Mouse (Mus musculus) 416B (cell line): Measurements from ENCODE around the gene Olfr61.
"Not testable (repeated sequence)": the region's sequence is repeated elsewhere in the genome, so short reads cannot be mapped to it uniquely, and the experiment has no call there.

Experiments used
- DNase-seq: peaks from one replicate; pipeline ENCODE4 v3.0.0; 2011; ENCODE audit warnings: low read depth

The Olfr61 gene

GRCm38 (mm10) chr7:140628670-140629069, at the start of gene Olfr61:
TSS of gene Olfr61 (plus strand) at chr7:140628970.
- DNase-seq: not testable (repeated sequence)

GRCm38 (mm10) chr7:140600969-140601368, 27.8 kb upstream of the Olfr61 start, which contains the start of gene Olfr46:
TSS of gene Olfr46 (plus strand) at chr7:140601269.
- not testable (repeated sequence) for DNase-seq

DNA sequence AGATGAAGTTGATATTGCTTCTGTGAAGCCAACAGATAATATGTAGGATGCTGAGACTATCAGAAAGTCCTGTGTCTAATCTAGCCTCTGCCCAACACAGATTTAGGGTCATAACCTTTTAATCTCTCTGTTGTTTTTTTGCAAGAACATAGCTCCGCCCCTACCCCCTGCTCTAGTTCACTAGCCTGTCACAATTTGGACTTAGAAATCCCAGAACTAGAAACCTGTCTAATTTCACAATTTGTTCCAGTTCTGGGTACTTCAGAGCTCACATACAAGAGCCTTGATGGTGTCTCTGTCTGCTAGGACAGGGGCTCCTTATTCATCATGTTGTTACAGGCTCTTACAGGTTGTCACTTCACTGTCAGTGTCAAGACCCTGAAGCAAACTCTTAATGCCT, 1.8 kb downstream of the Olfr61 start:
- DNase-seq: no peak

- DNase-seq: no peak
Measured at GRCm38 (mm10) chr7:140646152-140646551, 17.4 kb downstream of the Olfr61 start, which contains the start of gene Olfr53. TSS of gene Olfr53 (plus strand) at chr7:140646452.

DNA sequence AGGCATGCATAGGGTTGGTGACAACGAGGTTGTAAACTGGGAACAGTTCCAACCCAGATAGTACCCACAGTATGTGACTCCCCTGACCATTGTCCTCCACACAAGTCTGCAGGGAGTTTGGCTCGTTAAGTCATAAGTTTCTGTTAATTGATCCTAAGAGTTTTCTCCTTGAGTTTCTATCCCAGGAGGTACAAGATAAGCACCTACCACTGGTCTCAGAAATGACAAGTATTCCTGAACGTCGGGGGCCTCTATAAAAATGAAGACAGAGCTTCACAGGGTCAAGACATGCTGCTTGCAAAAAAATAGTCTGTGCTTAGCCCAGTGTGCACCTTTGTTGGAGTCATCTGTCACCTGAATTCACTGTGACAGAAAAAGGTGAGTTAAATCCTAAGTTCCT, 30.9 kb downstream of the Olfr61 start, which contains the start of gene Olfr539:
TSS of gene Olfr539 (plus strand) at position 301 of the 400 bp plus-strand sequence.
- DNase-seq: no peak

DNA sequence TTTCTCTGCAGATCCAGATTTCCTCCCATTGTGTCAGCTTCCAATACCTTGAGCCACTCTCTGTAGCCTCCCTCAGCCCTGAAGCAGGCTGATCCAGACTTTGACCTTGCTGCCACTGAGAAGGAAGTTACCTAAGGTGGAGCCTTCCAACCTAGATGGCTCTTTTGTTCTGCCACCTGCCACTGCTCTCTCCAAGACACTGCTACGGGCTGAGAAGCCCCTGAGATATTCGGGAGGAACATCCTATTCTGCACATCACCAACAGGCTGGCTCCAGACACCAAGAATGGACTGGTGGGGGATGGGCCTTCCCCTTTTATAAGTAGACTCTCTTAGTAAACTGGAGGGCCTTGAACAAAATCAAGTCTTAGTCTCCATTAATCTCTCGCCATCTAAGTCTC, 41.9 kb downstream of the Olfr61 start:
- not testable (repeated sequence) for DNase-seq

DNA sequence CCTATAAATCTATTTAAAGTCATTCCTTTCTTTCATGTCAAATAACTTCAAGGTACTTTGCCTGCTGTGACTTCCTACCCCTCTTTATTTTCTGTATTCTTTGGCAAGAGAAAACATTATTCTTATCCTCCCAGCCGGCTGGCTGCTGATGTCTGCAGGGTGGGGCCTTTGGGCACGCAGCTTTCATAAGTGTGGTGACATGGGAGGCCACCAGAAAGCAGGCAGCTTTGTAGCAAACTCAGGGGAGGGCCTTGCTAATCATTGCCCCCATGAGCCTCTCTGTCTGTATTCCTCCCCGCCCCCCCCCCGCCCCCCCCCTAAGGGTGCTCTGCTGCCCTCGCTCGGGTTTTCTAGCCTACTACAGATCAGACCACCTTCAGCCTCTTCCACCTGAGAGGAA, 47.1 kb downstream of the Olfr61 start:
- DNase-seq: no peak

GRCm38 (mm10) chr7:140679591-140679990, 50.8 kb downstream of the Olfr61 start:
- DNase-seq: not testable (repeated sequence)

DNA sequence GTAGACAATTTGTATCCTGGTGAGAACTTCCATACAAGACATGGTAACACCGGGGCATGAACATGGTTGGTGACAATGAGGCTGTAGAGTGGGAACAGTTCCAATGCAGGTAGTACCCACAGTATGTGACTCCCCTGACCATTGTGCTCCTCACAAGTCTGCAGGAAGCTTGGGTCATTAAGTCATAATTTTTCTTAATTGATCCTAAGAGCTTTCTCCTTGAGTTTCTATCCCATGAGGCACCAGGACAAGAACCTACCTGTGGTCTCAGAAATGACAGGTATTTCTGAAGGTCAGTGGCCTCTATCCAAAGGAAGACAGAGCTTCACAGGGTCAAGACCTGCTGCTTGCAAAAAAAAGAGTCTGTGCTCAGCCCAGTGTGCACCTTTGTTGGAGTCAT, 52.9 kb downstream of the Olfr61 start, which contains the start of gene Olfr45:
TSS of gene Olfr45 (plus strand) at position 301 of the 400 bp plus-strand sequence.
- no peak for DNase-seq
